In the genomic region with DNA sequence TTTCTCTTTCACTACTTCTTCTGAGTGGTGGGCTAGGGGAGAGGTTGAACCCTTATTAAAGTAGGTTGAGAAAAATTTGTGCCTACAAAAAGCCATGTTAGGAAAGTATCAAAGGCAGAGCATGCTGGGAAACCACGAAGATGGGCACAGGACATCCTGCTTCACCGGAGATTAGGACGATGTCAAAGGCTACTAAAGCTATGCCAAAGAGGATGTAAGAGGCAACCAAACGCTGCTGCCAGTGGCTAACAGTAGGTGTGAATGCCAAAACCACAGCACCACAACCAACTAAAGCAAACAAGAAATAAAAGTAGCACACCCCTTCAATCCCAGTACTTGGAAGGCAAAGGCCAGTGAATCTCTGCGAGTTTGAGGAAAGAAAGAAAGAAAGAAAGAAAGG, we compare ENCODE assay signal across 28 mouse cellular contexts. TPM values are rescaled to one million over a fixed set of nuclear protein-coding genes. Genes with fewer than 3 reads are reported as not detected.
DNase-seq lines count a peak whose midpoint lies in the region; ATAC-seq lines count a peak whose summit lies in the region.
"Had no signal": no experiment of that assay in that cellular context is flagged by ENCODE, and none has a peak within 500 bp of the region (broad histone marks: within the 10 kb centered on the region; RNA-seq: fewer than 3 reads in every experiment).

No protein-coding gene starts in this region.

- no peaks in the 10 kb centered on the region for H3K9me3 ChIP-seq in heart, embryonic 10.5 days
- no peaks in the 10 kb centered on the region for H3K9me3 ChIP-seq in midbrain, embryonic 14.5 days (ENCODE audit: control insufficient read depth, low read length)
- H3K9me3 ChIP-seq: embryonic facial prominence, embryonic 13.5 days; hindbrain, embryonic 12.5 days; limb, embryonic 10.5 days; limb, embryonic 15.5 days; liver, embryonic 15.5 days; midbrain, embryonic 13.5 days; neural tube, embryonic 12.5 days had no signal

- peaks cover 85% of the 10 kb centered on the region for H3K36me3 ChIP-seq in heart, embryonic 10.5 days
- H3K36me3 ChIP-seq in midbrain, embryonic 14.5 days (ENCODE audit: control insufficient read depth, insufficient read depth, low read length), result peaks cover 75% of the 10 kb centered on the region

- H3K4me1 ChIP-seq in heart, embryonic 10.5 days, result no peaks in the 10 kb centered on the region
- no peaks in the 10 kb centered on the region for H3K4me1 ChIP-seq in midbrain, embryonic 14.5 days (ENCODE audit: control insufficient read depth, insufficient read depth, low read length)
- H3K4me1 ChIP-seq: embryonic facial prominence, embryonic 13.5 days; hindbrain, embryonic 12.5 days; limb, embryonic 10.5 days; limb, embryonic 15.5 days; liver, embryonic 15.5 days; midbrain, embryonic 13.5 days; neural tube, embryonic 12.5 days had no signal

- peak; percentile 19 for DNase-seq in heart, embryonic 10.5 days (ENCODE audit: low spot score)
- DNase-seq in heart, postnatal 36 days, result no peak
- DNase-seq in natural killer cell, adult 2 months (ENCODE audit: low spot score in 2 of 2), result peak; percentile 37 to 66
- no peak for DNase-seq in midbrain, embryonic 14.5 days
- DNase-seq in frontal cortex, postnatal 36 days (ENCODE audit: low spot score in 2 of 2), result no peak
- DNase-seq: adrenal gland, postnatal 14 days; cerebellum, adult 11 months; cerebellum, adult 9-10 months; cerebellum, postnatal 36 days; forebrain, postnatal 0 days; gastrocnemius, postnatal 25 days; heart, postnatal 14 days; layer of hippocampus, adult 9-11 months; lung, embryonic 14.5 days; right cerebral cortex, postnatal 4 days had no signal

- intact Hi-C loops in heart, postnatal 36 days (cut with DNase I), result no loop called here

- peak; percentile 32 for ATAC-seq in activated CD4-positive, CD25-positive, alpha-beta regulatory T cell, adult 4 months
- ATAC-seq in inflammation-experienced regulatory T-cells, adult 6 months, result peak; percentile 17
- ATAC-seq in erythroblast, adult 5-6 weeks (replicated peaks; ENCODE audit: low FRiP score, poor library complexity, severe bottlenecking), result no peak
- no peak for ATAC-seq in midbrain, embryonic 14.5 days (ENCODE audit: low FRiP score, low TSS enrichment)
- ATAC-seq: forebrain, postnatal 0 days; hindbrain, postnatal 0 days; intestine, postnatal 0 days; midbrain, embryonic 13.5 days had no signal

- H3K4me2 ChIP-seq in midbrain, embryonic 14.5 days (ENCODE audit: low read length), result no peak overlapping the region
- H3K4me2 ChIP-seq: embryonic facial prominence, embryonic 13.5 days; hindbrain, embryonic 12.5 days; limb, embryonic 15.5 days; liver, embryonic 15.5 days; lung, embryonic 14.5 days; midbrain, embryonic 13.5 days; neural tube, embryonic 12.5 days had no signal

- H3K4me3 ChIP-seq in heart, embryonic 10.5 days, result no peak overlapping the region
- no peak overlapping the region for H3K4me3 ChIP-seq in midbrain, embryonic 14.5 days (replicated peaks; ENCODE audit: low read depth, low read length)
- H3K4me3 ChIP-seq: embryonic facial prominence, embryonic 13.5 days; erythroblast, embryonic 14.5 days; hindbrain, embryonic 12.5 days; limb, embryonic 10.5 days; limb, embryonic 15.5 days; liver, embryonic 15.5 days; midbrain, embryonic 13.5 days; neural tube, embryonic 12.5 days had no signal

- H3K9ac ChIP-seq in midbrain, embryonic 14.5 days (replicated peaks; ENCODE audit: low read length), result no peak overlapping the region
- H3K9ac ChIP-seq: embryonic facial prominence, embryonic 13.5 days; forebrain, postnatal 0 days; hindbrain, embryonic 12.5 days; limb, embryonic 15.5 days; liver, embryonic 15.5 days; lung, embryonic 14.5 days; midbrain, embryonic 13.5 days; neural tube, embryonic 12.5 days had no signal

- H3K27ac ChIP-seq in heart, embryonic 10.5 days, result no peak overlapping the region
- H3K27ac ChIP-seq in midbrain, embryonic 14.5 days (replicated peaks; ENCODE audit: low read depth, low read length), result no peak overlapping the region
- H3K27ac ChIP-seq: embryonic facial prominence, embryonic 13.5 days; hindbrain, embryonic 12.5 days; hindbrain, postnatal 0 days; limb, embryonic 10.5 days; limb, embryonic 15.5 days; liver, embryonic 15.5 days; midbrain, embryonic 13.5 days; neural tube, embryonic 12.5 days had no signal

- WGBS in heart, embryonic 10.5 days, result 88% methylated on average over 5 of the region's 5 CpGs
- WGBS in midbrain, embryonic 14.5 days, result 86% methylated on average over 5 of the region's 5 CpGs

- no peaks in the 10 kb centered on the region for H3K27me3 ChIP-seq in heart, embryonic 10.5 days (ENCODE audit: insufficient read depth, poor library complexity, severe bottlenecking)
- H3K27me3 ChIP-seq in midbrain, embryonic 14.5 days (ENCODE audit: control insufficient read depth, insufficient read depth, low read length), result no peaks in the 10 kb centered on the region
- H3K27me3 ChIP-seq: embryonic facial prominence, embryonic 13.5 days; hindbrain, embryonic 12.5 days; limb, embryonic 15.5 days; liver, embryonic 15.5 days; midbrain, embryonic 13.5 days; neural tube, embryonic 12.5 days had no signal

RNA-seq across cellular contexts. Expression of gene Tgds, which starts 8.4 kb away (rescaled TPM):
- 38.9 and 40.7 TPM in 2 replicates for polyA plus RNA-seq in heart, embryonic 10.5 days (2016; fragmentation: Nextera tagmentation; extraction: Ambion mirVana)
- 1 to 10 TPM; 9.2 to 9.6 TPM for total RNA-seq in heart, postnatal 36 days (2021)
- polyA plus RNA-seq in activated CD4-positive, CD25-positive, alpha-beta regulatory T cell, adult 4 months (2017; shearing (Covaris generic)), result 10 to 100 TPM; 25.7 to 33.6 TPM
- 10 to 100 TPM; 32.9 to 43.8 (median 38.4) TPM for polyA plus RNA-seq in inflammation-experienced regulatory T-cells, adult 6 months (2017; shearing (Covaris generic))
- 3.3 and 5.6 TPM in 2 replicates for total RNA-seq in erythroblast, adult 5-6 weeks (2015; ENCODE audit: low replicate concordance)
- 3.2 and 10.6 TPM in 2 replicates for total RNA-seq in erythroblast, adult 5-6 weeks (2017; ENCODE audit: low replicate concordance)
- 17.9 and 21.8 TPM in 2 replicates for polyA plus RNA-seq in midbrain, embryonic 14.5 days (2014; fragmentation: Nextera tagmentation; extraction: Ambion mirVana)
- polyA plus RNA-seq: erythroblast, embryonic 14.5 days had no signal

RNA-seq across cellular contexts. Expression of gene Gpr180, which starts 12.8 kb away (rescaled TPM):
- polyA plus RNA-seq in heart, embryonic 10.5 days (2016; fragmentation: Nextera tagmentation; extraction: Ambion mirVana), result 43.6 and 46.3 TPM in 2 replicates
- total RNA-seq in heart, postnatal 36 days (2021), result 10 to 100 TPM; 20.8 to 21.3 TPM
- polyA plus RNA-seq in activated CD4-positive, CD25-positive, alpha-beta regulatory T cell, adult 4 months (2017; shearing (Covaris generic)), result 1 to 10 TPM; 7.6 to 8.8 TPM
- 1 to 10 TPM; 3.9 to 9.0 (median 6.0) TPM for polyA plus RNA-seq in inflammation-experienced regulatory T-cells, adult 6 months (2017; shearing (Covaris generic))
- 6.1 TPM in 1 of 2 replicates, not detected in the other for total RNA-seq in erythroblast, adult 5-6 weeks (2015; ENCODE audit: low replicate concordance)
- 1.3 and 2.0 TPM in 2 replicates for total RNA-seq in erythroblast, adult 5-6 weeks (2017; ENCODE audit: low replicate concordance)
- 33.4 and 38.8 TPM in 2 replicates for polyA plus RNA-seq in midbrain, embryonic 14.5 days (2014; fragmentation: Nextera tagmentation; extraction: Ambion mirVana)

Comparison
In these comparisons a context has a peak if more than half of its experiments do, and no peak if none do; other contexts are left out.
1. DNase-seq: peak in heart, embryonic 10.5 days (single experiment) and natural killer cell, adult 2 months (2 of 2); none in heart, postnatal 36 days (0 of 2), midbrain, embryonic 14.5 days (single experiment) and frontal cortex, postnatal 36 days (0 of 2).
2. ATAC-seq: peak in activated CD4-positive, CD25-positive, alpha-beta regulatory T cell, adult 4 months (single experiment) and inflammation-experienced regulatory T-cells, adult 6 months (single experiment); none in erythroblast, adult 5-6 weeks (single experiment) and midbrain, embryonic 14.5 days (single experiment).